Mouse (Mus musculus): Measurements from ENCODE around the gene Pcna.

DNA sequence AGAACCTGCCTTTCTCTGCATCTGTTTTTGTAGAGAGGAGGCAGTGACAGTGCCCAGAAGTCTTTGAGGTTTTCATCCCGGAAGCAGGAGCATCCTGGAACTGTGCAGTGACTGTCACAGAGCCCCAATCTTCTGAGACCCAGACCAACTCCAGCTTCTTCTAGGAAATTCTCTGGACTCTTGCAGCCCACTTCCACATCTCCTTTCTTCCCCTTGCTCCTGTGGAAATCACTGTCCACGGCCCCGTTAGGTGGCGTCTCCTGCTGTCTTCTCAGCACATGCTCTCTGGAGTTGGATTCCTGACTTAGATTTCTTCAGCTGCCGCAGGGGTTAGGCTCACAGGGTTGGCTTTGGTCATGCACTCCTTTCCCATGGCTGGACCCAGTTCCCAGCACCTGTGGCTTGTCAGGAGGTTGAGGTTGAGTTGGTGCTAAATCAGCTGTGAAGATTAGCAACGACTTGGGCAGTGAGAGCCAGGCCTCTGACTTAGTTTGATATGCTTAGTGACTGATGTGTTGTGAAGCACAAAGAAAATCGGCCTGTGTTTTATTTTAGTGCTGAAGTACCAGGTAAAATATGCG is 25.2 kb upstream of the Pcna start:
- TF ChIP-seq CTCF (IDR thresholded peaks at IDR 0.05) (no peak), POLR2A (IDR thresholded peaks at IDR 0.05; ENCODE audit: insufficient read depth, low read depth, low read length) (no peak), EP300 (IDR thresholded peaks at IDR 0.05; ENCODE audit: insufficient read depth, low read depth, low read length) (no peak)
